ENCODE assay signal across 9 mouse cellular contexts in genomic region chr6:116072221-116072745, GRCm38 (mm10).
DNase-seq lines count a peak whose midpoint lies in the region; ATAC-seq and TF ChIP-seq lines count a peak whose summit lies in the region.
"Had no signal": no experiment of that assay in that cellular context is flagged by ENCODE, and none has a peak within 500 bp of the region (broad histone marks: within the 10 kb centered on the region; RNA-seq: fewer than 3 reads in every experiment).

No protein-coding gene starts in this region.

- H3K36me3 ChIP-seq in heart, embryonic 16.5 days (ENCODE audit: control insufficient read depth, insufficient read depth), result no peaks in the 10 kb centered on the region
- no peaks in the 10 kb centered on the region for H3K36me3 ChIP-seq in megakaryocyte, embryonic 14.5 days (replicated peaks; ENCODE audit: low read length)
- no peaks in the 10 kb centered on the region for H3K36me3 ChIP-seq in hindbrain, embryonic 14.5 days (replicated peaks; ENCODE audit: control insufficient read depth, insufficient read depth)
- H3K36me3 ChIP-seq: liver, embryonic 15.5 days had no signal

- H3K4me3 ChIP-seq in heart, embryonic 16.5 days (ENCODE audit: low read length), result peak overlapping the region; percentile 31
- peak overlapping the region; percentile 80 for H3K4me3 ChIP-seq in megakaryocyte, embryonic 14.5 days (replicated peaks)
- no peak overlapping the region for H3K4me3 ChIP-seq in hindbrain, embryonic 14.5 days (replicated peaks; ENCODE audit: low read length)
- no peak overlapping the region for H3K4me3 ChIP-seq in olfactory bulb, adult 2 months (ENCODE audit: insufficient read depth, low read depth, low read length)
- H3K4me3 ChIP-seq: liver, embryonic 15.5 days had no signal

- no peaks in the 10 kb centered on the region for H3K9me3 ChIP-seq in heart, embryonic 16.5 days (replicated peaks; ENCODE audit: control insufficient read depth, low read length)
- H3K9me3 ChIP-seq in megakaryocyte, embryonic 14.5 days, result no peaks in the 10 kb centered on the region
- no peaks in the 10 kb centered on the region for H3K9me3 ChIP-seq in hindbrain, embryonic 14.5 days (ENCODE audit: control insufficient read depth, low read length)
- H3K9me3 ChIP-seq: liver, embryonic 15.5 days had no signal

- no peak for DNase-seq in heart, postnatal 4 days
- DNase-seq in hindbrain, embryonic 14.5 days (ENCODE audit: low spot score), result no peak
- no peak for DNase-seq in cerebellum, adult 9-10 months
- no peak for DNase-seq in cerebellum, postnatal 25 days

- peak overlapping the region; percentile 57 for H3K9ac ChIP-seq in heart, embryonic 16.5 days (ENCODE audit: low read length)
- no peak overlapping the region for H3K9ac ChIP-seq in hindbrain, embryonic 14.5 days
- H3K9ac ChIP-seq: liver, embryonic 15.5 days had no signal

- peak overlapping the region; percentile 91 for H3K27ac ChIP-seq in heart, embryonic 16.5 days (ENCODE audit: low read length)
- H3K27ac ChIP-seq in hindbrain, embryonic 14.5 days, result peak overlapping the region; percentile 51; the same call in 1 of the 2 replicates
- H3K27ac ChIP-seq in olfactory bulb, adult 2 months (ENCODE audit: insufficient read depth, low read depth, low read length), result peak overlapping the region; percentile 26; the same call in 1 of the 2 replicates

- no peak for TF ChIP-seq CTCF in olfactory bulb, adult 2 months (IDR thresholded peaks at IDR 0.05; ENCODE audit: insufficient read depth, low read depth, low read length)

- H3K4me1 ChIP-seq in heart, embryonic 16.5 days (ENCODE audit: control insufficient read depth, insufficient read depth, low read length), result peaks cover 25% of the 10 kb centered on the region
- peaks cover 40% of the 10 kb centered on the region for H3K4me1 ChIP-seq in megakaryocyte, embryonic 14.5 days
- peaks cover 7% of the 10 kb centered on the region for H3K4me1 ChIP-seq in hindbrain, embryonic 14.5 days (replicated peaks; ENCODE audit: control insufficient read depth, insufficient read depth, low read length)
- no peaks in the 10 kb centered on the region for H3K4me1 ChIP-seq in olfactory bulb, adult 2 months (ENCODE audit: control insufficient read depth, insufficient read depth, low read length)

- ATAC-seq in heart, embryonic 16.5 days (replicated peaks; ENCODE audit: extremely low read depth, insufficient read depth, low FRiP score), result no peak
- no peak for ATAC-seq in megakaryocyte, adult 5-6 weeks (ENCODE audit: poor library complexity, severe bottlenecking)
- no peak for ATAC-seq in hindbrain, embryonic 14.5 days (ENCODE audit: low FRiP score)

- no peaks in the 10 kb centered on the region for H3K27me3 ChIP-seq in heart, embryonic 16.5 days (ENCODE audit: control insufficient read depth, insufficient read depth, low read length)
- no peaks in the 10 kb centered on the region for H3K27me3 ChIP-seq in megakaryocyte, embryonic 14.5 days (replicated peaks)
- no peaks in the 10 kb centered on the region for H3K27me3 ChIP-seq in hindbrain, embryonic 14.5 days (ENCODE audit: control insufficient read depth, insufficient read depth, low read length)
- H3K27me3 ChIP-seq: liver, embryonic 15.5 days had no signal

- WGBS in heart, embryonic 16.5 days, result 25% methylated on average over 6 of the region's 6 CpGs
- 31% methylated on average over 6 of the region's 6 CpGs for WGBS in hindbrain, embryonic 14.5 days
- 20% methylated on average over 6 of the region's 6 CpGs for WGBS in olfactory bulb, adult 2 months

- peak overlapping the region; percentile 61 for H3K4me2 ChIP-seq in heart, embryonic 16.5 days (ENCODE audit: low read depth, low read length)
- no peak overlapping the region for H3K4me2 ChIP-seq in hindbrain, embryonic 14.5 days (replicated peaks)
- H3K4me2 ChIP-seq: liver, embryonic 15.5 days had no signal

- TF ChIP-seq POLR2A in olfactory bulb, adult 2 months (IDR thresholded peaks at IDR 0.05; ENCODE audit: insufficient read depth, low read depth, low read length), result no peak

Comparison
In these comparisons a context has a peak if more than half of its experiments do, and no peak if none do; other contexts are left out.
1. H3K27ac ChIP-seq: peak in every context shown above with its lines; median percentile 91 in heart, embryonic 16.5 days; 51 in hindbrain, embryonic 14.5 days; 26 in olfactory bulb, adult 2 months.
2. H3K4me3 ChIP-seq: peak in heart, embryonic 16.5 days (single experiment) and megakaryocyte, embryonic 14.5 days (single experiment); none in hindbrain, embryonic 14.5 days (single experiment) and olfactory bulb, adult 2 months (single experiment).